Mouse (Mus musculus) liver, embryonic 14.5 days (tissue): ENCODE measurements around the gene Mxd4.

ENCODE experiments used
- CTCF ChIP-seq: IDR thresholded peaks from 2 replicates; pipeline ENCODE4 v1.5.1; 2016; ENCODE audit warnings: antibody characterized with exemption, low read depth, control low read depth
- EP300 ChIP-seq: IDR thresholded peaks from 2 replicates; pipeline ENCODE4 v1.6.1; 2016; ENCODE audit warnings: antibody characterized with exemption, low read depth

DNA sequence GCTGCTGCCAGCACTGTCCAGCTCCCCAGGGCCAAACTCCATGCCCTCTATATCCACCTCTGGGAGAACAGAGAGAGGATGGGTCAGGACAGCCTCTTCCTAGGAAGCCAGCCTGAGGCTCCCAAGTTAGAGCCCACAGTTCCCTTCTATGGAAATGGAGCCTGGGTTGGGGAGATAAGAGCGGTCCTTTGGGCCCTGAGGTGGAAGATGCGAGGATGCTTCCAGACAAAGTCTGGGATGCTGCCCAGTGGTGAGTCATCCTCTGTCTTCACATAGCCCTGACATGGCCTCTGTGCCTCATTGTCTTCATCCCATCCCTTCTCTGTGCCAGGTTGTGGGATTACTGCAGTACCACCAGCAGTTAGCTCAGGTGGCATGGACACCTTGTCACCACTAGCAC lies 10.4 kb downstream of the Mxd4 start:
- TF ChIP-seq CTCF (no peak), EP300 (no peak)
